In the genomic region with DNA sequence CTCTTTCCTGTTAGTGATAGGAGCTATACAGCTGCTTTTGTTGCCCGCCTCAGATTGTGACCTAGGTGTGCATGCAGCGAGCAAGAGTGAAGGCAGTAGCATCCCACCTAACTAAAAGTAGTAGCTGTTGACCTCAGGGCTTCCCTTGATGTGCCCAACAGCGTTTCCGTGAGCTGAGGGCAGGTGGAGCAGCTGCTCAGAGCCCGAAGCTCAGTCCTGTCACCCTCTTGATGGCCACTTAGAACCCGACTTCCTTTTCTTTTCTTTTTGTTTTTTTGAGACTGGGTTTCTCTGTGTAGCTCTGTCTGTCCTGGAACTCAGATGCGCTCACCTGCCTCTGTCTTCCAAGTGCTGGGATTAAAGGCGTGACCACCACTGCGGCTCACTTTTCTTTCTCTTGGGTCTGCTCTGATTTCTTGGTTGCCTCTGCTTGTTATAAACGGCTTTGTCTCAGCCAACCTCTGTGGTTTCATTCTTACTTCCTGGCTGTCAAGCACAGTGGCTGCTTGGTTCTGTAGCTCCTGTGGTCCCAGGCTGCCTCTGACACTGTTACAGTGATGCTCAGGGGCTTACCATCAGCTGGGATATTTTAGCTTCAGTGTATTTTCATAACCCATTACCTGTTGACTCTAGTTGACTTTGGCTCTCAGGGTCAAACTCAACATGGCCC, we compare ENCODE assay signal across 17 mouse cellular contexts. TPM values are rescaled to one million over a fixed set of nuclear protein-coding genes. Genes with fewer than 3 reads are reported as not detected.
DNase-seq lines count a peak whose midpoint lies in the region; ATAC-seq lines count a peak whose summit lies in the region.
"Had no signal": no experiment of that assay in that cellular context is flagged by ENCODE, and none has a peak within 500 bp of the region (broad histone marks: within the 10 kb centered on the region; RNA-seq: fewer than 3 reads in every experiment).

No protein-coding gene starts in this region.

- peak; percentile 67 for ATAC-seq in megakaryocyte, adult 5-6 weeks (ENCODE audit: poor library complexity, severe bottlenecking)
- ATAC-seq: hindbrain, embryonic 16.5 days; liver, postnatal 0 days; Patski had no signal

- peak; percentile 22 to 25 for DNase-seq in B cell, adult 2 months
- DNase-seq in CD8-positive naive resting alpha-beta T cell, adult 2 months (ENCODE audit: low read depth in 2 of 2, low spot score in 2 of 2): peak; percentile 28 to 39
- DNase-seq in thymus, postnatal 0 days (ENCODE audit: low spot score): peak; percentile 40
- DNase-seq in right cerebral cortex, postnatal 36 days (ENCODE audit: low spot score in 2 of 2): no peak
- no peak for DNase-seq in kidney, adult 8-10 months
- DNase-seq in heart, adult 18-20 months: no peak
- DNase-seq: adrenal gland, postnatal 36 days; cerebellum, adult 2 months; gastrocnemius, postnatal 36 days; heart, postnatal 10 days; kidney, adult 9 months; kidney, postnatal 4 days; liver, postnatal 0 days; lung, postnatal 36 days had no signal

RNA-seq across cellular contexts. Expression of a gene that starts 13.2 kb away (rescaled TPM):
- 24.2 and 24.7 TPM in 2 replicates for total RNA-seq in megakaryocyte, adult 5-6 weeks (2015)
- total RNA-seq in megakaryocyte, adult 5-6 weeks (2017): 28.5 and 37.5 TPM in 2 replicates
- polyA plus RNA-seq in thymus, postnatal 0 days (2015; fragmentation: Nextera tagmentation; extraction: Ambion mirVana): 22.3 and 24.8 TPM in 2 replicates
- total RNA-seq in heart, adult 18-20 months (2021): 10 to 100 TPM; 31.0 to 32.1 TPM

RNA-seq across cellular contexts. Expression of a gene that starts 48.4 kb away (rescaled TPM):
- total RNA-seq in megakaryocyte, adult 5-6 weeks (2015): 343 and 353 TPM in 2 replicates
- 494 and 587 TPM in 2 replicates for total RNA-seq in megakaryocyte, adult 5-6 weeks (2017)
- 690 and 768 TPM in 2 replicates for polyA plus RNA-seq in thymus, postnatal 0 days (2015; fragmentation: Nextera tagmentation; extraction: Ambion mirVana)
- total RNA-seq in heart, adult 18-20 months (2021): 100 to 1,000 TPM; 261 to 408 TPM

Comparison
In these comparisons a context has a peak if more than half of its experiments do, and no peak if none do; other contexts are left out.
1. DNase-seq: peak in B cell, adult 2 months (2 of 2), CD8-positive naive resting alpha-beta T cell, adult 2 months (2 of 2) and thymus, postnatal 0 days (single experiment); none in right cerebral cortex, postnatal 36 days (0 of 2), kidney, adult 8-10 months (0 of 2) and heart, adult 18-20 months (0 of 2).